Mouse (Mus musculus): Measurements from ENCODE around the gene Gm7879.

DNA sequence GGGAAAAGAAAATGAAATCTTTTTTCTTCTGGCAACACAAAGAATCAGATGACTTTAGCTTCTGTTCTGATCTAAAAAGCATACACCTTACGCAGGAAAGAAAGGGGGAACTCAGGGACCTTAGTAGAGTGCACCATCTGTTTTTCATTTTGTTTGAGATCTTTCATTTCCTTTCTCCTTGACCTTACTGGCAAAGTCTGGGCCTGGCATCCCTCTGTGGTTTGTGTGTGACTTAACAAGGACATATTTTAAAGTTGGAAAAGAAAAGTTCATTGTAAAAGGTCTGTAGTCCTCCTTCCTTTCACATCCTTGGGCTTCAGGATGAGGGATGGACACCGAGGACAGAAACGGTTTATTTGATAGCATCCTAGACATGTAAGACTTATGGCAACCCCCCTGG lies 17.0 kb upstream of the Gm7879 start:
- TF ChIP-seq POLR2A (IDR thresholded peaks at IDR 0.05; ENCODE audit: borderline replicate concordance, extremely low read depth, low read depth, low read length) (no peak), CTCF (IDR thresholded peaks at IDR 0.05; ENCODE audit: insufficient read depth, low read length) (no peak)
